Mouse (Mus musculus) heart, adult 9 months (tissue): ENCODE data around the gene Vav3.

Experiments used
- DNase-seq, 2 experiments: peaks; one replicate each; pipeline ENCODE4 v3.0.0; 2022; ENCODE audit warnings: low spot score in 2 of 2

Vav3 gene

DNA sequence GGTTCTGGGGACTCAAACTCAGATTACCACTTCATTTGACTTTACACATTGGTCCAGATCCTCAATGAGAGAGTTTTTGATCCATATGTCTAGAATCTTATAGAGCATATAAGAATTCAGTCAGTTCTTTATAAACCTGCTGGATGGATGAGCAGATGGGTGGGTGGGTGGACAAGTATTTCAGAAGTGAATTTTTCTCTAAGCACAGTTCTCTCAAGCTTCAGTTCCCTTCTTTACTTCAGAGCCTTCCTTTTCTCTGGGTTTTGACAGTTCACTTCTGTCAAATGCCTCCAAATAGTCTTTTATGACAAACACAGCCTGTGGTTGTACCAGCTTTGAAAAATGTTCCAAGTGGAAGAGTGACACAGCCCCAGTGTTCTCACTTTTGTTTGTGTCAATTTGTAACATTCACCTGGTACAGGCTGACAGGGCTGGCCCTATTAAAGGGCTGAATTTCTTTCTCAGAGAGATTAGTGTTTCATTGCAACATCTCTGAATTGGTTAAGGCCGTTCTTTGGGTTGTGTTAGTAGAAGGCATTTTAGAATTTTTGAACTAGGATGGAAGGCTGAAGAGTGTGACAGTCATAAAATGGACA lies 159.5 kb downstream of the Vav3 start:
- DNase-seq, result no peak

DNA sequence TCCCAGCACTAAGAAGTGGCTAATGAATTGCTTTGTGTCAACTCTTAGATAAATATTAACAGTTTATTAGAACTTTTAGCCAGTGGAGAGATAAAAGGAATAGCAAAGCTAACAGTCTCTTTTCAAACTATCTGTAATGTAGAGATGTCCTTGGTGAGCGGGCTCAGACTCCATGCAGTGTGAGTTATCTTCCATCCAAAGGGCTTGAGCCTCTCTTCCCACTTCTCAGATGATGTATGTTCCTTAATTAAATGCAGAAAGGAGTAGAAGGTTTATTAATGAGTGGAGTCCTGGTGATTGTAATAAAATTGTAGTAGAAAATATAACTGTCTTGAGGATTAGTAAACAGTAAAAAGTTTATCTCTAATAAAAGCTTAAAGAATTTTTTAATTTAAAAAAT lies 169.3 kb downstream of the Vav3 start:
- DNase-seq, result no peak

DNA sequence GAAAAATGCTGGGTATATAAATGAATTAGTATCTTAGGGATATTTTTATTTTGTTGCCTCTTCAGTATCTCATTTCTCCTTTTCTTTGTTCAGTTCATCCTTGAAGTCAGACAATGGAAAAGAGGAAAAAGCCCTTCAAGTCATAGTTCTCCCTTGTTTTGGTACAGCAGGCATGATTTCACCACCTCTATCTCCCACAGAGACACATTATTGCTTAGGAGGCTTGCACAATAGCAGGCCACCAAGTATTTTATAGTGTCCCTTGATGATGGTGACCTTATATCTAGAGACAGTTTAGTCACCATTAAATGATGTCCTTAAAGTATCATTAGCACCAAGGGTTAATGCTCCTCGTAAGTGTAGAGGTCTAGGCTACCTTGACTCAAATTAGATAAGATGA lies 171.4 kb downstream of the Vav3 start:
- DNase-seq, result no peak

DNA sequence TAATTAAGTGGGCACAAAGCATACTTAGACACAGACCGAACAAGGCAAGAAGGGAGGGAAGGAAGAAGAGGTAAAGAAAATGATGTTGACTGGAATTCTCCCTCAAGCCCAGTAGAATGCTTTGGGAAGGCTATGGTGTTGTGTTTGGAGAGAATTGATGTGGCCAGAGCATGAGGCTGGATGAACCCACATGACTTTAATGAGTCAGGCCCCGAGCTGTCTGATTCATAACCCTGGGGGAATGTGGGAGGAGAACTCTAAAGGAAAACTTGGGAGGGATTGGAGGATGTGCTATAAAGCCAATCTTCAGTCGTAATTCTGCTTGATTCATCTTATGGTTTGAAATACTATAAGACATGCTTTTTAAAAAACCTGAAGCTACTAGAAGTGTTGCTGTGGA lies 175.0 kb downstream of the Vav3 start:
- DNase-seq, result peak in 1 of 2 experiments; percentile 21

DNA sequence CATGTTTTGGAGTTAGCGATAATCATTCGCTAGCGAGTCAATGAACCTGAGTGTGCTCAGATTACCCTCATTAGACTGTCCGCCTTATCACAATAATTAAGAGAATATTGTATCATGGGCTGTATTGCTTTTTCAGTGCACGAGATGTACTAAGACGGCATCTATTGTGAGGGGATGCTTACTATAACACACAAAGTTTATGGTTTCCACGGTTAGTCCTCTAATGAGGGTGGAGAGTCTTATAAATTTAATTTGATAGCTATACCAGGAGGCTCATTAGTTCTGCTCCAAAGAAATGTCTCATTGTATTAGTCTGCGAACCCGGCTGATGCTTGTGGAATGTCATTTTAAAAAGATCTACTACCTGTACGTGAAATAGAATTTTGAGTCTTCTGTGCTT lies 175.9 kb downstream of the Vav3 start:
- no peak for DNase-seq

DNA sequence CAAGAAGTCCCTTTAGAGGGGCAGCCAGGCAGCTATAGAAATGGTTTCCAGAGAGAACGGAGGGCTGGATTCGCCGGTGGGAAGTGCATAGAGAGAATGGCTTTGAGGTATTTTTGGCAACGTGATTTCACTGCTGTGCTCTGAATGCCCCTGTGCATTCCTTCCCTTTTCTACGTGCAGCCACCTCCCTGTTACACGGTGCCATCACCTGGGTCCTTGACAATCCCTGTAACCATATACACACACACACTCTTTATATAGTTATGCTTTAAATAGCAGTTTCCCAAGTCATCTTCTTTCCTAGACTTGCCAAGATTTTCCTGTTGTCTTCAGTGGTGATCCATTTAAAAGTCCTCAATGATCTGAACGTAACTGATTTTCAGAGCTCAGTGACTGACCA lies 181.7 kb downstream of the Vav3 start:
- no peak for DNase-seq

DNA sequence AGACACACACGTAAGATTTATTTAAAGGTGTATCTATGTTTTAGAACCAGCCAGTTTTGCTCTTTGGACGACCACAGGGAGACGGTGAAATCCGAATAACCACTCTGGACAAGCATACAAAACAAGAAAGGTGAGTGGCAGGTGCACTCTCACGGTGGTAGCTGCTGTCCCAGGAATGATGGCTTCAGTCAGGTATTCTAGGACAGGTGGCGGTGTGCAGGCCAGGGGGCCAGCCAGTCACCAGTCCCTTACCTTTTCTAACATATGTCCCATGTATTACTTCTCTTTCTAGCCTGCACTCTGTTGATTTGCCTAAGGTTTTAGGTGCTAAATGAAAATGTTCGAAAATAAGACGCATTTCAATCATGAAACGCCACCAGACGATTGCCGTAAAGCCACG lies 185.4 kb downstream of the Vav3 start:
- no peak for DNase-seq

DNA sequence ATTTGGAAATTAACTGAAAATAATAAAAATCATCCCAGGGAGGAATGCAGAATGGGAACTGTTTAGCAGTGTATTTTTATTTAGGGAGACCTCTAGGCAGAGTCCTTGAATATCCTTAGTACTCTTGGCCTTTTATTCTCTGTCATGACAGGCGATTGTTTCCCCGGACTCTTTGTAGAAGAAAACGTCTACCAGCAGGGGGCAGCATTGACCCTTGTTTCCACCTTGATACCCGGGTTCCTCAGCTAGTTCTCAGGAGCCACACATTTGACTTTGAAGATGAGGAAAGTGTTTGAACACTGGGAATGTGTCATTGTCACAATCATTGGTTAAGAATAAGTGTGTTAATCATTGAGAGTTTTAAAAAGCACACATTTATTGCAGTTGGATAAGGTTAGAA lies 185.8 kb downstream of the Vav3 start:
- DNase-seq, result peak; percentile 18 to 44

DNA sequence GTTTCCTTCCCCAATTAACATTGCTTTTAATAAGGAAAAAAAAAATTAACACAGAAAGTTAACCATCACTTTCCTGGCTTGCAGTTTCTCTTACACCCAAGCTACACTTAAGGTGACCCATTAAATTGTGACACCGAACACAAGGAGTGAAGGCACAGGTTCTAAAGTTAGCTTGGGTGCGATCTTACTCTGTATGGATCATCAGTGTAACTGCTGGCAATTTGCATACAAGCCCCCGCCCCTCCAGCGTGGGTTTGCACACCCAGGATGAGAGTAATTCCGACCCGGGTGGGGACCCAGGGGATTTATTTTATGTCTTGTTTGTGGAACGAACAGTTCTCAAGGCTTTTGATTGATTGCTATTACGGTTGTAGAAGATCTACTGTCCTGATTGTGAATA lies 186.2 kb downstream of the Vav3 start:
- DNase-seq, result no peak

DNA sequence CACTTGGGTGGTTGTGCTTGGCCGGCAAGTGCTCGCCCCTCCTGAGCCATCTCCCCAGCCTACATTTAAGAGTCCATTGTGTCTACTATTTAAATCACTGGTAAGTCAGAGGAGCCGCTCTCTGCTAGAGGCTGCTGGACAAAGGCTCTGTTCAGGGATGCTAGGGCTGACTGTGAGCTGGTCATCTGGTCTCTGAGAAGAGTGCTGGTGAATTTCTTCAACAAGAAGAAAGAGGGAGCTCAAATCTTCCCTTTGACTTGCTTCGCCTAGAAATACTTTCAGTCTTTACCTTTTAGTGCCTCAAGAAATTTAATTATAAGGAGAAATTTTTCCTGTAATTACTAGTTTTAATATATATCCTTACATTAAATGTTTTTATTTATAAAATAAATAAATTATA lies 188.2 kb downstream of the Vav3 start:
- no peak for DNase-seq

DNA sequence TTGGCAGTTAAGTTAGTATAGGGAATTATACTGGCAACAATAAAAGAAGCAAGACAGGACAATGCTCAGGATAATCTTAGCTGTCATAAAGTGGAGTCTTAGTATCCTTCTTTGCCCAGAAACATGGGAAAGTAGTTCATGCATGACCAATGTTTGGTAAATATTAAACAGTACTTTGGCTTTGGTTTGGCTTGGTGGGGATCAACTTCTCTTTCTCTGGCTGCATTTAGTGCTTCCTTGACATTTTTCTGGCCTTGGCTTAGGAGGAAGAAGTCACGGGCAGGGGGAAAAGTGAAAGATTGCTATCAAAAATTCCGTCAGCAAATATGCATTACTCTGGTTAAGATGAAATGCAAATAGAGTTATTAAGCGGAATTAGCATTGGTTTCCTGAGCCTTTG lies 197.2 kb downstream of the Vav3 start:
- DNase-seq, result no peak

DNA sequence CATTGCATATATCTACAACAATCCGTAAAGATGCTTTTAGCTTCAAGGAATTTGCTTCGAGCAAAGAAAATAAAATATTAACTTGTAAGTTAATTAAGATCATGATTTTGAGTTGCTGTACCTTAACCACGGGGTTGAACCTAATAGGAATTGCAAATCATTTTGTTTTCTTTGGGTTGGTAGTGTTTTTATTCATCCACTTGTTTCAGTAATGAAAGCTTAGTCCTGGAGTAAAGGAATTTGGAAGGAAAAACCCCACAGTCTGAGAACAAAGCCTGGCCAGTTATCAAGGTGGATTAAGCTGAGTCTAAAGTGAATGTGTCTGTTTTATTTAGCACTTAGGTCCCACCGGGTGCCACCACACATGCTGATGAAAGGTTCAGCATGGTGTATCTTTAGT lies 199.6 kb downstream of the Vav3 start:
- no peak for DNase-seq

DNA sequence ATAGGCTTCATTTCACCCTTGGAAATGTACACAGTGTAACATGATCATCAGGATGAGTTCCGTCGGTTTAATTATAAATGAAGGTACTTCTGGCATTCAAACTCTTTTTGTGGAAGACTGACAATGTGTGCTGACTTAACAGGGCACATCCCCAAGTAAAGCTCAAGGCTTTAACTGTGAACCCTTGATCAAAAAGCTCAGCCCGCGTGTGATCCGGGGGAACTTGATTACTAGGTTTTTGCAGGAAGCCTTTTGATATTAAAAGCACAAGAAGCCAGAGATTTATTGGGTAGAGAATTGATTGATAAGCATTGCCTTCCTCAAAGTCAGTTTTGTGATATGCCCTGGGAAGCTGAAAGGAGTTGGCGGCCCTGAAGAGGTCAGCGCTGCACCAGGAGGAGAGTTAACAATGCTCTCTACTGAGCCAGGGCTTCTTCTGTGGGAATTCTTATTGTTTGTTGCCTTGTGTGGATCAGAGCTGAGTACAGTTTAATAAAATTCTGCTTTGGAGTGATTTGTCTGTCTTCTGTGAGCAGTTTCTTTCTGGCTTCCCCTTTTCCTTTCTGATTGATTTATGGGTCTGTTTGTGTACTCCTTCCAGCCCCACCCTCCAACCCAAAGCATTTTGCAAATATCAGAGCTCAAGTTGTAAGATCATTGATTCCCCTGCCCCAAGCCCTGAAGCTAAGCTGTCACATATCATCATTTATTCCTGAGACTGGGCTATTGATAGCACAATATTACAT lies 204.2 kb downstream of the Vav3 start:
- no peak for DNase-seq

DNA sequence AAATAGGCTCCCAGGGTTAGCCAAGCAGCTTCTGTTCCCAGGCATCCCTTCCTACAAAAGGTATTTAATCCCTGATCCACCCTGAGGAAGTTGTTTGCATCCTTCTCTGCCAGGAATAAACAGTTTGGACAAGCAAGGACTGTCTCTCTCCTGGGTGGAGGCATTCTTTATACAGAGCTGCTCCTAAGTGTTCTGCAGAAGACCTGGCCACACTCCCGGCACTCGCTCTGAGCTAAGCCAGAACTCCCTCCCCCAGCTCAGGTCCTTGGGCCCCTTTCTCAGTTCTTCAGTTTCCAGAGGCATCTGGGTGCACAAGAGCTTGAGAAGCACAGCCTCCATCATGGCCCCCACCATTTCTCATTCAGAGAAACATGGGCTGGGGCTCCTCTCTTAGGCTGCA lies 216.9 kb downstream of the Vav3 start:
- no peak for DNase-seq

DNA sequence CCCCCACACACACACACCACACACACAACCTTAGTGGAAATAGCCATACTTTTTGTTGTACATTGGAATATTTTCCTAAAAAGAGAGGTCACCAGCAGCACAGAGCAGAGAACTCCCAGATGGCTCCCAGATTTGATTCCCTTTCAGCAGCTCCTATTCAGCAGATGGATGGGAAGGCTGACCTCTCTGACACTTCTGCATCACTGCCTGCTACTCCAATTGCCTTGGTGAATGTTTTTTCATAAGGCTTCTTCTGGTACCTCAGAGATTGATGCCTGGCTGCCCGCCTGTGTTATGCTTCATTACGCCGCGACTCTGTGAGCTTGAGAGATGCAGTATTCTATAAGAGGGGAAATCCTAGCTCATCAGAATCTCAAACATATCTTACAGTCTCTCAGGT lies 220.8 kb downstream of the Vav3 start:
- DNase-seq, result no peak

DNA sequence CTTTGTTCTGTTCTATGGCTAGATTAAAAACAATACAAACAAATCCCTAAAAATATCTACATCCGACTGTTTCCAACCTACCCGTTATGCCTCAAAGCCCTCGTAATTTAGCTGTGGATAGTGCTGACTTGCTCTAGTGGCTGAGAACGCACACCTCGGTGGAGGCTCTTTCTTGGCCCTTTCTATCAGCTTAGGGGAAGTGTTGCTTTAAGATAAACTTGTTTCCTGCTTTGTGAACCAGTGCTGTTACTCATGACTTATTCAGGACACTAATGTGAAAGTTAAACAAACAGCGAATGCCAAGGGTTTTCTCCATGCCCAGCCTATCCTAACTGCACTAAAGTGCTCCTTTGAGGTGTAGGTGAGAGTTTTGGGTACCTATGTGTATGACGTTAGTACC lies 221.3 kb downstream of the Vav3 start:
- no peak for DNase-seq

DNA sequence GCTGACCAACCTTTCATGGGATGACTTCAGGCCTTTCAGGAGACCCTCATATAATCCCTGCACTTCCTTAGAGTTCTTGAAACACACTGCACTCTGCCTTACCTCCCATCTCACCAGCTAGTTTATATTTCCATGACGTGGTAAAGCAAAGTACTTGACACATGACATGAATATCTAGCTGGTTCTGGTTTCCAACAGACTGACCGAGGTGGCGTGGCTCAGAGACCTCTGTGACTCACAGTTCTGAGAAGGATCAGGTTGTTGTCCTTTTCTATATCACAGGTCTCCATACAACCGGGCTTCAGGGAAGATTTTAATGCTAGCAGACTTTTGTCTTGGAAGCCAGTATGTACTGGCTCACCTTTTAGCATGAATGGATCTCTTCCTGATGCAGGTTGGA lies 221.8 kb downstream of the Vav3 start:
- no peak for DNase-seq

DNA sequence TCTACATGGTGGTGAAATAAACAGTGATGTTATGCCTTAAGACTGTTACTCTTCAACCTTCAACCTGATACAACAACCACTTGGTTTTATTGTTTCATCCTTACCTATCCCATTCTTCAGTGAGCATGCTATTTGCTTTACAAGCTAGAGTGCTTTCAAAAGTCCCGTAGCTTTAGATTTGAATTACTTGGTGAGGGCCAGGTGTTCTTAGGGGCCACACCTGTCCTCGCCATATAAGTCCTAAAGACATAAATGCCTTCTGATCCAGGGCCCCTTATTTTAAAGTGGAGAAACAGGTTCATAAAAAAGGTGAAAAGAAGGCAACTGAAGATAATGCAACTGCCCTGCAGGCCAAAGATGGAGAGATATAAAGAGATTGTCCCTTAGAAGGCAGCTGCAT lies 224.0 kb downstream of the Vav3 start:
- DNase-seq, result no peak

DNA sequence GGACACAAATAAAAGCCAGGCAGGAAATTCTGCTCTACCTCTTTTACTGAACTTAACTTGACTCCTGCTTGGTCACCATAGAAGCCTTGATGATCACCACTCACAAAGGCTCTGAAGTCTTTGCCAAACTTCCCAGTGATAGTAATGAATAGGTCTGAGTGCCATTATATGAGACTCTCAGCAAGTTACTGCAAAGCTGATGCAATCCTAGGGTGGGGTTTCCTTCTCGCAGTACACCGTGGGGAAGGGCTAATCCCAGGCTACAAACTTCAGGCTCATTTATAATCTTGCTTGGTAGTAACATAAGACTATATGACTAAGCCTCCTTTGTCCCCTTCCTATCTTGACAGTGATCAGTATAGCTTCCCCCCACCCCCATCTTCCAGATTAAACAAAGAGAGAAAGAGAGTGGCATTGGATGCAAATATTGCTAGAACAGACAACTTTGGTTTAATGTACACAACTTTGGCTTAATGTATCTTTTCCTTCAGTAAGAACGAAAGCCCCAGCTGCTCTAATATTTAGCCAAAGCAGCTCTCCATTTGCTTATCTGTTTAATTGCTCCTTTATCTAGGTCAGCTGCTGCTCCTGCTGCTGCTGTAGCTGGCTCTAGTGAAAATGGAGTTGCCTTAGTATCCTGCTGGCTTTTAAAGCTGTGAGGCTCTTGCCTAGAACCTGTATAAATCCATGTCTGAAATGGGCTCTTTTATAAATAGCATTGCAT lies 228.3 kb downstream of the Vav3 start:
- peak; percentile 9 to 14 for DNase-seq

DNA sequence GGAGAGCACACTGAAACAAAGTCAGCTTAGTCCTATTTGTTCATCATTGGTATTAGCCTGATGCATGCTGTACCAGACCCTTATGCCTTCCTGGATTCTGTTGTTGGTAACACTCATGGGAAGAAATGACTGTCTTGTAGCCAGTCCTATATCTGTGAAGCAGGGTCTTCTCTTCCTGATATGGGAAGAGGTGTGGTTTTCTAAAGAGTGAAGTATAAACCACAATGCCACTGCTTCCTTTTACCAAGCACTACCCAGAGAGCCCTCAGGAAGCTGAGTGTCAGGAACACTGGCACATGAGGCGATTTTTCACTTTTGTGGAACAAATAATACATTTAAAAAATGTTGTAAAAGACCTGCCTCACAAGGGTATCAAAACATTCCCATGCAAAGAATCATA lies 231.0 kb downstream of the Vav3 start:
- DNase-seq, result no peak

DNA sequence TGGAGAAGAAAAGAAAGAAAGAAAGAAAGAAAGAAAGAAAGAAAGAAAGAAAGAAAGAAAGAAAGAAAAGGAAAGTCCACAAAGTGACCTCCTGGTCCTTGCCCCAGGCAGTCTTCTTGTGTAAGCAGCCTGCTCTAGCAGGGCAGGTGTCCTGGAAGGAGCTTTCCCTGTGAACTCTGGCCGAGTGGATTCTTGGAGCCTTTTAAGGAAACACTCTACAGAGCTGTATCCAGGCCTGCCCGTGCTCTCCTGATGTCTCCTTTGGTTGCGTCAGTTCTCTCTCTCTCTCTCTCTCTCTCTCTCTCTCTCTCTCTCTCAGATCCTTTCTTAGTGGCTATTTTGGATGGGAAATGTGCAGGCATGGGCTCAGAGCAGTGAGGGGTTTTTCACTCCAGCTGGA lies 232.4 kb downstream of the Vav3 start:
- DNase-seq, result no peak

DNA sequence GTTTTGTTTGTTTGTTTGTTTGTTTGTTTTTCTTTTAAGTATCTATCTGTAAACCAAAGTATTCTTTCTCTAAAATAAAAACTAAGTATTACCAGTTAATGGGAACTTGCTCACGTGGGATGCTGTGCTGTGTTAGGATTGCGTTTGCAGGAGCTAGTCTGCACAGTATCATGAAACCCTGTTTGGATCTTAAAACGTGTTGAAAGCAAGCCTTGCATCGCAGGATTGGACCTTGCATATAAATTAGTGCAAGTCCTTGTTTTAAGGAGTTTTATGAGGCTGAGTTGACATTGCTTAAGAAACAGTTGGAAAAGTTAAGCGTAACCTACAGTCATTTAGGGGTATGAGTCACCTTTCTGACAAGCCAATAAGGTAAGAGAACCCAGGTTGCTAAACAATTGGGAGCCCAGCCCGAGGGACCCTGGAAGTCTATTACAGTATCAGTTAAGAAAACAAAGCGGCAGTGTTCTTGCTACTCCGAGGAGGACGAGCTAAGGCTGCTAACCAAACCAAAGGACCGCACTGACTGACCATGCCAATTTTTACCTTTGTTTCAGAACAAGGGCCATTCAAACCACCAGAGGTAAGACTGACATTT lies 233.2 kb downstream of the Vav3 start:
- no peak for DNase-seq

DNA sequence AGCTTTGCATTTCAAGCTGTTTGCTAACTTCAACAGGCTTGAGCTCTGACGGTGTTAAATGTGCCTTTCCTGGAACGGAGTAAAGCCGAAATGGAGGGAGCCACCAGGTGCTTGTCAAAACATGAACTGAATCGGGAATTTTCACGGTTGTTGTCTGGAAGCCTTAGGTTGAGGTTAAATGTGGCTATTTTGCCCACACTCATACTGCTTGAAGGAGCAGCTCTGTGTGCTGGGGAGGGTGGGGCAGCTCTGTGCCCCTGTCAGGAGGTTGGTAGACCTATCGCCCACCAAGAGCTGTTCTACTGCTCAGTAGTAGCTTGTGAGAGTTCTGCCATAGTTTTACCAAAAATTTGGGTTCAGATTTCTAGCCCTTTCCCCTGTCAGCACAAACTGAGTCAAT lies 233.7 kb downstream of the Vav3 start:
- DNase-seq, result no peak
